Mouse (Mus musculus): ENCODE data around the gene Rfxank.

- TF ChIP-seq CTCF (IDR thresholded peaks at IDR 0.05; ENCODE audit: low read depth, low read length): no peak
- no peak for TF ChIP-seq POLR2A (IDR thresholded peaks at IDR 0.05; ENCODE audit: borderline replicate concordance, low read depth, low read length)
These were observed 35.1 kb upstream of the Rfxank start for GRCm38 (mm10) chr8:70174079-70174478.
